Mouse (Mus musculus) cerebellum, postnatal 10 days (tissue): ENCODE measurements around the gene Resf1.
"Not testable (repeated sequence)": the region's sequence is repeated elsewhere in the genome, so short reads cannot be mapped to it uniquely, and the experiment has no call there.

Experiments
- DNase-seq, 2 experiments: peaks; one replicate each; pipeline ENCODE4 v3.0.0; 2021; ENCODE audit warnings: mixed read lengths in 2 of 2

The Resf1 gene

DNA sequence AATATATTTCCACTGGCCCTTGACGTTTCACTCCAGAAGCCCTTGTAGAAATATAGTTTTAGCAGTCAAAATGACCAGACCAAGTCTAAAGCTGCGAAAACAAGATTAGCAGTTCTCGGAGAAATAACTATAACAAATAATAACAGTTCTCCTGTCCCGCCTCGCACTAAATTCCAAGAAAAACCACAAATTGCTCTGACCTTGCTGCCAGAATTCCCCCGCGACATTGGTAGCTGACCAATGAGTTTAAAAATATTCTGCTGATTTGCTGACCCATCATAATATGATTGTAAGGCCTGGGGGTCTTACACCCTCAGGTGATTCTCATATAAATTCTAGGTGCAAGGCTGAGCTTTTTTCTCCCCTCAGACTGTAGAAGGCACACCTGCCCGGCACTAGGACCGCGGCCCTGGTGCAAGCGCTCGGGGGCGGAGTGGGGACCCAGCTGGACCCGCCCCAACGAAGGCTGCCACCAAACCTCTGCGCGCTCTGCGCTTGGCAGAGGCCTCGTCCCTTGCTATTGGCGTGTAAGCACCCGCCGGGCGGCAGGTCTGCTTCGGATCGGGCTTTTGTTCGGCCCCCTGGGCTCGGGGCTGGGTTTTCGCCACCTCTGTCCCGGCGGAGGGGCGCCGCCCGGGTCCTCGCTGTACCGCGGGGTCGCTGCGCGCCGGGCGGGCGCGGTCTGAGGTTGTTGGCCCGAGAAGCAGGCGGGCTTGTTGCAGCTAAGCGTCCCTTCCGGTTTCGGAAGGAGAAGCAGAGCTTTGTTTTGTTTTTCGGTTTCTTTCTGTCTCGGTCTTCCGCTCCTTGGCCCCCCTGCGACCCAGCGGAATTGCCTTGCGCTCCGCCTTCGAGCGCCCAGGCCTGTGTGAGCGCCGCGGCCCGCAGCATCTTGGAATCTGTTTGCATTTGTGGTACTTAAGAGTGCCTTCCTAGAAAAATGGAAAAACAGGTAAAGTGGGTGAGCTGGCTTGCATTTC is at the start of gene Resf1:
Resf1 (plus strand) TSS at position 459 of the 977 bp plus-strand sequence.
- DNase-seq = peak; percentile 96 to 97

DNA sequence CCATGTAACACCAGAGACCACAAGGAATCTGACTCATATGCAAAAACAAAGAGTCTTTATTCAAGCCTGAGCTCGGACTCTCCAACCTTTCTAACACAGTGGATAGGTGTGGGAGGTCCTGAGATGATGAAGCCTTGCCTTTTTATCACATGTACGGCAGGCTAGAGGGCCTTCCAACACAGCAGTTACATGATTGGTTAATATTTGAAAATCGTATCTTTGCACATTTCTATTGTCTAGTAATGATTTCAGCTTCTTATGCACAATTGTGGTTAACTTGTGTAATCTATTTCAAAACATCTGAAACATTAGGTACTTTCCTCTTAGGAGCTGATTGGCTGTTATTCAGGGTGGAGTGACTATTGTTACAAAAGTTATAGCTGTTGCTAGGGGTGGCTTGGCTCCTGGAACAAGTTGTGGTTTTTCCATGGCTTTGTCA is 48.4 kb upstream of the Resf1 start:
- no peak for DNase-seq

DNA sequence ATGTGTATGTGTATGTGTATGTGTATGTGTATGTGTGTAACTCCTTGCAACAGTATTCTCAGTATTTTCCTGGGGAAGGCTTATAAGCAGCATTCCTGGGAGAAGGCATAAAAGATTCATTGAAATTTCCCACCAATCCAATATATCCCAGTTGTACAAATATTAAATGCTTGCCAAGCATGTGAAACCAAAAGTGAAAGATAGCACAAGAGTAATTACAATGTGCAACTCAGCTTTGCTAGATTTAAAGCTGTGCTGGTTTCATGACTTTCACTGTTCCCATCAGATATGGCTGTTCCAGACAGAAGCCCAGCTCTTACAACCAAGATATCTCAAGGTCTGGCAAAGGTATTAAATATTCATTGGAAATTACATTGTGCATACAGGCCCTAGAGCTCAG is 41.3 kb upstream of the Resf1 start:
- DNase-seq = no peak

DNA sequence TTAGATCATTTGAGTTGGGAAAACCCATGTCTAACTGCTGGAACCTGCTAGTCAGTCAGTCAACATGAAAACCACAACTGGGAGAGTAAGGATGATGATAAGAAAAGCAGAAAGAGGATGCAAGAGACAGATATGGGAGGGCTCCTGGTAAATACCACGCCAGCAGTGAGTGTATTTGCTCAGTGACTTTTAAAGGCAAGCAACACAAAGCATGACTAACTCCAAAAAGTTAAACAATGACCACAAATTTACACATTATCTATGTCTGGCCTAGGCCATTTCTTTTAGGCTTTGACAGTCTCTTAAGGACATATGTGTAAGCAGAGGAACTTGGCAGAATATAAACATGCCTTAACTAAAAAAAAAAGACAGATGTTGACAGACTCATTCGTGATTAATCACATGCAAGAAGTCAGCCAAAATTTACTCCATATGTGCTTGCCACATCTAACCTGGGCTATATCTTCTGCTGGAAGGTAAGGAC is 30.9 kb upstream of the Resf1 start:
- DNase-seq = no peak

DNA sequence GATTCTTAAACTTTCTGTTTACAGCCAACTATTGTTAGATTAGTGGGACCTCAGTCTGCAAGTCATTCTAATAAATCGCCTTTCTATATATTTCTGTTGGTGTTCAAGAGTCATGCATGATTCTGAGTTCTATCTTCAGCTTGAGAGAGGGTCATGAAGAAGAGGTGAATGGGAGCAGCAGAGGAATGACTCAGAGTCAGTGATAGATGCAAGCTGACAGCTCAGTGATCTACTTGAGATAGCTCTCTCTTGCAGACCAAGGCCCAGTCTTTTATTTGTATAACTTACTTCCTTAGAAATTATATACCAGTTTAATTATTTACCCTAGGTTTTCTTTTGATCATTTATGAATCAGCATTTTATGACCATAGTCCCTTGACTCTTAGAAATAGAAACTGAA is 30.3 kb upstream of the Resf1 start:
- DNase-seq = no peak

DNA sequence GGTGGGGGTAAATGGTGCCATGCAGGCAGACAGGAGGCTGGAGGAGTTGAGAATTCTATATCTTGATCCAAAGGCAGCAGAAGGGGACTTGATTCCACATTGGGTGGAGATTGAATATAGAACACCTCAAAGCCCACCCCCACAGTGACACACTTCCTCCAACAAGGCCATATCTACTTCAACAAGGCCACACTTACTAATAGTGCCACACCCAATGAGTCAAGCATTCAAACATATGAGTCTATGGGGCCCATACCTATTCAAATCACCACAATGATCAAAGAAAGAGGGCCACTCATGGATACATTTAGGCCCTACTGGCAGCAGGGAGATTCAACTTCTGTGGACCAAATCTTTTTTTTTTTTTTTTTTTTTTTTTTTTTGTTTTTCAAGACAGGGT is 28.7 kb upstream of the Resf1 start:
- no peak for DNase-seq

DNA sequence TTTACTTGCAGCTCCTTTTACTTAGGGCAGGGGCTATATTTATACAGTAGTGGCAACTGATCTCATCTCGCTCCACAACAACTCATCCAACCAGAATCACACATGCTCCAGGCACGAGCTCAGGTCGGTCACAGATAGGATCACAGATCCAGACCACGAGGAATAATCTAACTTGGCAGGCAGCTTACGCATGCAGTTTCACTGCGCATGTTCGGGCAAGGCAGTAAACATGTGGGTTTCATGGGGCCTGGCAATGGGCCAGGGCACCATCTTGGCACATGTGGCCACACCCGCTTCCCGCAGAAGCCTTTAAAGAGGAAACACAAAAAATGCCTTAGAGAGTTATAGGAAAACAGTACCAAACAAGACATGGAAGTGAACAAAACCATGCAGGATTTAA is 21.0 kb upstream of the Resf1 start:
- peak; percentile 55 to 63 for DNase-seq

DNA sequence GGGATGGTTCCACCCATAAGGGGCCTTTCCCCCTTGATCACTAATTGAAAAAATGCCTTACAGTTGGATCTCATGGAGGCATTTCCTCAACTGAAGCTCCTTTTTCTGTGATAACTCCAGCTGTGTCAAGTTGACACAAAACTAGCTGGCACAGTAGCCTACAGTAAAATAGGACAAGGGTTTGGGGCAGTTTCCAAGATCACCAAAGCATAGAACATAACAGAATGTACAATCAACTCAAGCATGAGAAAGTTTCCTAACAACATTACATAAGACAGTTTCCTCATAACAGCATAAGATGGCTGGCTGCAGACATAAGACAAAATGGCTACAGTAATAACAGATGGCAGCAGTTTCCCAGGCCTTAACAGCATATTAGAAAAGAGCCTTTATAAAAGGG is 6.0 kb upstream of the Resf1 start:
- not testable (repeated sequence) for DNase-seq

DNA sequence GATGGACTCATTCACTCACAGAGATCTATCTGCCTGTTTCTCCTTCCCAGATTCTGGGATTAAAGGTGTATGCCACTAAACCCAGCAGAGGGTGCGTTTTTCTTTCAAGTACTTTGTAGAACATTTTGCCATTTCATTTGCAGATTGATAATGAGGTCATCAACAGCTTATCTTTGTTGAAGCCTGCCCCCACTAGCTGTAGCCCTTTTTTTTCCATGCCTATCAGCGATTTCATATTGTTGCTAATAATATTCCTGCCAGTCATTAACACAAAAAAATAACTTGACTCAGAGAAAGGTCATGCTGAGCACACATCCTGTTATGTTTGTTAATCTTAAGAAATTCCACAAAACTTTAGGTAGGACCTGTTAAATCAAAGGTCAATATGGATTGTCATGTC is 2.1 kb upstream of the Resf1 start:
- no peak for DNase-seq

DNA sequence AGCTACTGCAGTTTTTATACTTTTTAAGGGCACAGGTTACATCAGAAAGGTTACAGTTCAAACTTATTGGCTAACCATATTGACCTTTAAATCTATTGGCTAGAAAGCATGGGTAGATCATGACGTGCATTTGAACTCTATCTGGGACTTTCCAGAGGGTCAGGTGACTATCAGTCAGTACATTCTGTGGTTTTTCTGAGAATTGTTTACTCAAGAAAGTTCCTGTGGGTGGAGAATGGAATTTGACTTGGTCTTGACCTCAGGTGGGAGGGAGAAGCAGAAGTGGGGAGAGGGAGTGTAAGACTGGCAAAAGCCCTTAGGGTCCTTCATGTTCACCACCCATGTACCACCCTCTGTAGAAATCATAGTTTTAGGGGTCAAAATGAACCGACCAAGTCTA is 1.4 kb upstream of the Resf1 start:
- no peak for DNase-seq

DNA sequence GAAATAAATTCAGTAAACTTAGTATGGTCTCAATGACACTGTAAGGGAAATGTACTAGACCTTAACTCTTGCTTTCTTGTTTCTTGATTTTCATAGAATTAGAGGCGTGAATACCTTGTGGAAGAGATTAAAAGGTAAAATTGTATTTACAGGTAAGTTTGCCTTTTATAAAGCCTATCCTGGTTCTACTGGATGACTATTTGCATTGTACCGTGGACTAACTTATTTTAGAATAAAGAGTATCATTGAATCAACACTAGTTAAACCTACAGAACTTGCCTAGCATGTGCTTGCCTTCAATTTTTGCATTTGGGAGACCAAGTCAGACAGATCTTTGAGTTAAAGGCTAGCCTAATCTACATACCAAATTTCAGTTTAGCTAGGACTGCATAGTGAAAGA is 1.0 kb downstream of the Resf1 start:
- no peak for DNase-seq

DNA sequence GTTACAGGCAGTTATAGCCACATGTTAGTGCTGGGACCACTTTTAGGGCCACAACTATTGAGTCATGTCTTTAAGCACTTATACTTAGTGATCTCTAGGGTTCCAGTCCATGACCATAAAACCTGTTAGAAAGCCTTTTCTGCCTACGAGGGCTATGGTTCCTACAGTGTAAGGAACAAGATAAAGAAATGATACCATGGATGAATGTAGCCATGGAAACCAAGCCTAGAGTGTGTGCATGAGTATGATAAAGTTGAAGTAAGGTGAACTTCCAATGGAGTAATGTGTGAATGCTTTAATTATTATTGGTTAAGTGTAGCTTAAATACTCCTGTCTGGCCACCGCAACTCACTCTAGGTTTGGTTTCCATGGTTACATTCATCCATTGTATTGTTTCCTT is 1.8 kb downstream of the Resf1 start:
- no peak for DNase-seq

DNA sequence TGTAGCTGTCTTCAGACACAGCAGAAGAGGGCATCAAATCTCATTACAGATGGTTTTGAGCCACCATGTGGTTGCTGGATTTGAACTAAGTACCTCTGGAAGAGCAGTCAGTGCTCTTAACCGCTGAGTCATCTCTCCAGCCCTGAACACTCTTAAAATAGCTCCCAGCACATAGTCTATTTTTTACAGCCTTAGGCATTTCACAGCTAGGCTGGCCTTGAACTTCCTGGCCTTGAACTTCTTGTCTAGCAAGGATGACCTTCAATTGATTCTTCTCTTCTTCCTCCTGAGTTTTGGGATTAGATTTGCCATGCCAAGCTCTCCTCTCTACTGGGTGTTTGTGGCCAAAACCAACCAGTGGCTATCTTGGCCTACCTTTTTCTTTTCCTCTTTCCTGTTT is 2.6 kb downstream of the Resf1 start:
- DNase-seq = no peak

DNA sequence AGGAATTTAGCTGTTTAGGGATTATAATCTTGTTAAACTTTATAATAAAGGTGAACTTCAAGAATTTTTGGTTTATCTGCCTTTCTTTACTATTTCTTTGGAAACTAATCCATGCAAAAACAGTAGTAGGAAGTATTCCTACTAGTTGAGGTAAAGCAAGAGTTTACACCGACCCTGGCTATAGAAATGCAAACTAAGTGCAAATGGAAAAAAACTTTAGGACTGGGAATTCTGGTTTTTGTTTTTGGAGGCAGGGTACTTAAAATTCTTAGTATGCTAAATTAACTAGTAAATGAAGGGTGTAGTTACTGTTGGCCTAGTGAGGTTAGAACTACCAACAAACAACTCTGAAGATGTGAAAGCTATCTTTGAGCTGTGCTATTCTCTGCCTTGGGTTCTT is 3.0 kb downstream of the Resf1 start:
- no peak for DNase-seq

DNA sequence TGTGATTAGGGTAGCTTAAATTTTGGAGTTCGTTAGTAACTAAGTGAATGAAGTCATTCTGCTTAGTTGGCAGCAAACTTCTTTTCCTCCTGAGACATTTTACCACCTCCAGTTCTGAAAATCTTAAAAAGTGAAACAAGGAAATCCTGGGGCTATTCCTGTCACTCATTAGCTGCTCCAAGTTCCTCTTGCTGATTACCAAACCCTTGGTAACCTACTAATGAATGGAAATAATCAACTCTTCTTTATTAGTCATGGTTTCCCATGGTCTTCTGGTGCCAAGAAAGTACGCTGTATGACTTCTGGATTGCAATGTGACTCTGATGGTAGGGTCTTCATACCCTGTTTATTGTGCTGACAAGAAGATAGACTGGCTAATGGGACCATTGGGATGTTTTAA is 5.7 kb downstream of the Resf1 start:
- no peak for DNase-seq

DNA sequence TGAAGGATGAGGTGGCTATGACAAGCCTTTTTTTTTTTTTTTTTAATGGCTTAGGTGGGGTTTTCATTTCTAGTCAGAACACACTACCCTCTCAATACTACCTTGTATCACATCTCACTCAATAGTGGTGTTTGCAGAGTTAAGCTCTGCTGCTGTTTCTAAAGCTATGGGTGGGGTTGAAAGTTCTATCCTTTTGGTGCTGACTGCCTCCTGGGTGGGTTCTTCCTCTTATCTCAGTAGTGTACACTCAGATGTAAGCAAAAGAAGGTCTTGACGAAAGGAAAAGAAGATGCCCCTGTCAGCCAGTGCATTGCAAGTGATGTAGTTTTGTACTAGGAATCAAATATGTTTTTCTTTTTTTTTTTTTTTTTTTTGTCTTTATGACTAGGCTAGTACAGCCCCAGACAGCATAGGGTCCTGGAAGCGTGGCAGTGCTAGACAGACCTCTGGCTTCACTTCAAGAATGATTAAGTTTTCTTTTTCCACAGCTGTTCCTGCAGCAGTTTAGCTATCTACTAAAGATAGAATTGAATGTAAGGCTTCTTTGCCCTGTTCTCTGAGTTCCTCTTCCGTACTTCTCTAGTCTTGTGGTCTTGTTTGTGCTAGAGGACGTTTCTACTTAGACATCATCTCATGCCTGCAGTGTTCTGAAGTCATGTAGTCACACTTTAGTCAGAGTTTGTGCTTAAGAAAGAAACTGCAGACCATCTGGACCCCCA is 14.5 kb downstream of the Resf1 start:
- DNase-seq = no peak

DNA sequence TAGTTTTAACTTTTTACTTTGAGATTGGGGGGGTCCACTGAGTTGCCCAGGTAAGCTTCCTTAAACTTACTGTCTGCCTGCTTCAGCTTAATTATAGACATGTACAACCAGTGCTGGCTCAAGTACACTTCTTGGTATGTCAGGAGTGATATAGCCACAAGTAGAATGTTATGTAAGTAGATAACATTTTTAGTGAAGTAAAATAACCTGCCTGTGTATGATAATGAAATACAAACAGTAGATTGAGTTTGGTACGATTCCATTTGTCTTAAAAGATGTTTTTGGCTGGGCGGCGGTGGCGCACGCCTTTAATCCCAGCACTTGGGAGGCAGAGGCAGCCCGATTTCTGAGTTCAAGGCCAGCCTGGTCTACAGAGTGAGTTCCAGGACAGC is 15.0 kb downstream of the Resf1 start:
- no peak for DNase-seq

DNA sequence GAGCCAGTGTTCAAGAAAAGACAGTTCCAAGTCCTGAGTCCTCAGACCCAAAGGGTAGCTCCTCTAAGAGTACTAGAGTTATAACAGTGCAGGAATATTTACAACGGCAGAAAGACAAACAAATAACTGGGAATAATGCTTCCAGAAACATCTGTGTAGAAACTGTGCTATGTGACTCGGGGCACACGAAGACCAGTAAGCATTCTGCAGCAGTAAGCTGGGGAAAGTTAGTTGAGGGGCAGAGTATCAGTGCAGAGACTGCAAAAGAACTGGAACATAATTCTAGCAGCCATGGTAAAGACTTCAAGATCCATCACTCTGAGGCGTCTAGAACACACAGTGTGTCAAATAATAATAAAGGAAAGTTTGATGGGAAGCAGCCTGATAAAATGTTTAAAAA is 19.9 kb downstream of the Resf1 start:
- no peak for DNase-seq

DNA sequence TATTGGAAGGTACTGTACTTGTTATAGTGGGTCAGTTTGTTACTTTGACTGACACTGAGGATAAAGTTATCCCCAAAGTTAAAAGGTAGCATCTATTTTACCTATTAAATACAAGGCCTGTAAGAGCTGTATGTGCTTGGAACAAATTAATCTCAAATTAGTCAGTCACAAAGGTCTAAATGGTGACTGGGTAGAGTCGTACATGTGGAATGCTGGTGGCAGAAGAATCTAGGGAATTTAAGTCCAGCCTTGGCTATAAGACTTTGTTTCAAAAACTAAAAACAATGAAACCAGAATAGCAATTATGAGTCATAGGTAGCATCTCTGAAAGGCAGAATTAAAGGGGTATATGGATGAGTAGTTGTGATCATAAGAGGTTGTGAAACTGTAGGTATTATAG is 21.1 kb downstream of the Resf1 start:
- no peak for DNase-seq

DNA sequence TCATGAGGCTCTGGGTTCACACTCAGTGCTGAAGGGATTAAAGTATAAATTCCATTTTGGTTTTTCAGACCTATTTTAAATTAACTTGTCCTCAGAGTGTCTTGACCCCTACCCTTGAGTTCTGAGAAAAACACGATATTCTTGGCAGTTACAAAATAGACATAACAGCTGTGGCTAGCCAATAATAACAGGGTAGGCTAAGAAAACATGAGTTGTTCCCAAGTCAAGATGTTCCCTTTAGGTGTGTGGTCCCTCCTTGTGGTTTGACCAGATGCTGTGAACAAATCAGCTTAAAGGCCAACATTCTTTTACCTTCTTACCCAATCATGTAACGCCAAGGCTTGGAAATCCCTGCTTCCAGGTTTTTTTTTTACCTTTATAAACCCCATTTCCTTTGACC is 23.8 kb downstream of the Resf1 start:
- DNase-seq = no peak

DNA sequence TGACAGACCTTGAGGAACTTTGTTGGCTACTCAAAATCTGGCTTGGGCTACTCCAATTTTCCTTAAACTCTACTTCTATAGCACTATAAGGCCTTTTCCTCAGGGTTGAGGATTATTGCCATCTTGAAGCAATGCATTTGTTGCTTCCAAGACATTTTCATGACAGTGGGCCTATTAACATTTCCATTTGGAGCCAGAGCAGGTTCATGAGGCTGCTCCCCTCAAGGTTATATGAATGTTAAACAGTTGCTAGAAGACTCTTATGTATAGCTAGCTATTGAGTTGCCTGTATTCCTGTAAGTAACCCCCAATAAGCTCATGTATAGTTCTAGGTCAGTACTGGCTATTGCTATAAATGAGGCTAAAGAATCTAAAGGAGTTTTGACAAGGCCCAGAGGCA is 28.8 kb downstream of the Resf1 start:
- no peak for DNase-seq

DNA sequence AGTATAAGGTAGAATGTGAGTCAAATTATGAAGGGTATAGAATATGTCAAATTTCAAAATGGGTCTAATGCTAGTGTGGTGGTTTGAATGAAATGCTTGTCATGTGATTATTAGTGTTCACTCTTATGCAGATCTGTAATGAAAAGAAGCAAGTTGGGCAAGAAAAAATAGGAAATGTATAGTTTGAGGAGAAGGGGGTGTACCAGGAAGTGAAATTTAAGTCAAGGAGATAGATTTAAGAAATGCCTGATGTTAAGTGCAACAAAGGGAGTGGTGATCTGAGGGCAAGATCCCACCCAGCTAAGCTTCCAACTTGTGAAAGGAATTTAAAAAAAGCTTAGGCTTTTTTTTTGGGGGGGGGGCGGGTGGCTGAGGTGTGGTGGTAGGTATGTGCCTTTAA is 29.4 kb downstream of the Resf1 start:
- no peak for DNase-seq

DNA sequence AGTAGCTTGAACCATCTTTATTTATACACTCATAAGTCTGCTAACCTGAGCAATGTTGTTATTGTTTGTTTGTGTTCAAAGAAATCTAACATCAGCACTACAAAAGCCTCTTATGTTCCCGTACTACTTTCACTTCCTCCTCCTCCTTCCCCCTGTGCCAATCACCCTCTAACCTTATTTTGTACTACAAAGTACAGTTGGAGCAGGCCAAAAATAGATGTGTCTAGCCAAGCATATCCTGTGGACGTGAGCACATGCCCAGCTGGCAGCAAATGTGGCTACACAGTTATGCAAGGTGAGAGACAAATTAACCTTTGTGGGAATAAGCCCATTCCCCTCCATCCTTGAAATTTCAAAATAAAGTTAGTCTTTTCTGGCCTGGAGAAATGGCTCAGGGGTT is 34.6 kb downstream of the Resf1 start:
- DNase-seq = peak; percentile 6

DNA sequence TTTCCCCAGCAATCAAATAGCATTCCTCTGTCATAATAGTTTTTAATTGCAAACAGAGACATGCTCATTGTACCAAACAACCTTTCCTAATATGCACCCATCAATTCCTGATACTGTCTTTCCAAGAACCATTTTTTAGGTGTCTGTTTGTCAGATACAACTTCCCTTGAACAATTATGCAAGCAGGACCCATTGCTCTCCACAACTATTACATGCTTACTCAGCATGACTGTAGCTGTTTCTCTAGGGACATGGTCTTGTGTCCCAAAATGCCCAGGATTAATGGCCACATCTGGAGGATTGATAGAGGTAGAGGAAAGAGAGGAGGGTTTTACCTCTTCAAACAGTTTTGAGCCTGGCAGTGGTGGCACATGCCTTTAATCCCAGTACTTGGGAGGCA is 35.2 kb downstream of the Resf1 start:
- DNase-seq = no peak
